Mouse (Mus musculus): ENCODE measurements around the gene Kng1.
"Not testable (repeated sequence)": the region's sequence is repeated elsewhere in the genome, so short reads cannot be mapped to it uniquely, and the experiment has no call there.

GRCm38 (mm10) chr16:23059630-23060029 lies 2.0 kb downstream of the Kng1 start:
- TF ChIP-seq CTCF, EP300 (IDR thresholded peaks at IDR 0.05): not testable (repeated sequence)
